Mouse (Mus musculus) myocyte (in vitro differentiated cells): ENCODE data around the gene Yars.

ENCODE experiments used
- CEBPB ChIP-seq: IDR thresholded peaks from 2 replicates; pipeline ENCODE4 v1.6.1; 2011; ENCODE audit warnings: mild to moderate bottlenecking, moderate library complexity; ENCODE audit not compliant: poor library complexity, insufficient read depth, severe bottlenecking
- MAX ChIP-seq: IDR thresholded peaks from one replicate; pipeline ENCODE4 v1.6.1; 2011; ENCODE audit warnings: low read depth, mild to moderate bottlenecking, control low read depth
- POLR2A ChIP-seq: IDR thresholded peaks from one replicate; pipeline ENCODE4 v1.6.1; 2011; ENCODE audit warnings: low read depth, mild to moderate bottlenecking, control low read depth, moderate library complexity; ENCODE audit not compliant: insufficient read length
- POLR2AphosphoS2 ChIP-seq: IDR thresholded peaks from one replicate; pipeline ENCODE4 v1.6.1; 2011; ENCODE audit warnings: low read depth, control low read depth; ENCODE audit not compliant: insufficient read length
- TCF12 ChIP-seq: IDR thresholded peaks from one replicate; pipeline ENCODE4 v1.6.1; 2011; ENCODE audit warnings: mild to moderate bottlenecking, control low read depth; ENCODE audit not compliant: poor library complexity, insufficient read depth, severe bottlenecking

GRCm38 (mm10) chr4:129246360-129247301, 57.1 kb downstream of the Yars start:
- TF ChIP-seq POLR2A (no peak), TCF12 (no peak), MAX (no peak), CEBPB (no peak), POLR2AphosphoS2 (no peak)
